Mouse (Mus musculus): ENCODE measurements at regions not wholly inside any gene's neighbourhood (a gene's known extent, or its start where the extent isn't known, plus 50 kb on each side); places are given as distances from the start of the nearest gene placed in this dataset.

GRCm38 (mm10) chr5:55885658-55886312, 1832.0 kb upstream of the Pcdh7 start:
- DNase-seq: peak; percentile 15 to 23

GRCm38 (mm10) chr5:55891729-55892308, 1825.9 kb upstream of the Pcdh7 start:
- DNase-seq: no peak

- no peak for DNase-seq
Measured at GRCm38 (mm10) chr5:55941494-55941893, 1776.3 kb upstream of the Pcdh7 start.

GRCm38 (mm10) chr5:55976505-55976904, 1741.3 kb upstream of the Pcdh7 start:
- no peak for DNase-seq

GRCm38 (mm10) chr5:56007861-56008260, 1709.9 kb upstream of the Pcdh7 start:
- no peak for DNase-seq

- DNase-seq: no peak
Measured at GRCm38 (mm10) chr5:56020463-56020862, 1697.3 kb upstream of the Pcdh7 start.

Data from cerebellum, postnatal 36 days (tissue).